Comparison of ENCODE assay signal across 10 mouse cellular contexts in the genomic region with DNA sequence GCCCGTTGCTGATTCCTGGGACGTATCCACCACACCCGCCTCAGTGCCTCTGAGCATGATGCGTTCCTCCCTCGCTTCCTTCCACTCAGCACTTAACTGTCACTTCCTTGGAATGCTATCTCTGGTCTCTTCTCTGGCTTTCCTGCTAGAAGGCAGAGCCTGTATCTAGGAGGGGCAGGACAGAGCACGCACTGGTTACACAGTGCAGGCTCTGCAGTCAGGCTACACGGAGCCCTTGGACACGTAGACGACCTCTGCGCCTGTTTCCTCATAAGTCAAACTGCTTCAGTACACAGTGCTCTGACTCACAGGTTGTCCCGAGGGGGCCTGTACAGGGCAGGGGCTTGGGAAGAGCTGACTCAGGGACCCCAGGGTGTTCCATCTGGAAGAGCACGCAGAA. TPM values are rescaled to one million over a fixed set of nuclear protein-coding genes. Genes with fewer than 3 reads are reported as not detected.
DNase-seq lines count a peak whose midpoint lies in the region; ATAC-seq and TF ChIP-seq lines count a peak whose summit lies in the region.
"Had no signal": no experiment of that assay in that cellular context is flagged by ENCODE, and none has a peak within 500 bp of the region (broad histone marks: within the 10 kb centered on the region; RNA-seq: fewer than 3 reads in every experiment).

No protein-coding gene starts in this region.

- no peaks in the 10 kb centered on the region for H3K27me3 ChIP-seq in hindbrain, embryonic 12.5 days
- H3K27me3 ChIP-seq: embryonic facial prominence, embryonic 12.5 days had no signal

- no peak overlapping the region for H3K4me2 ChIP-seq in hindbrain, embryonic 12.5 days (replicated peaks)
- H3K4me2 ChIP-seq: embryonic facial prominence, embryonic 12.5 days had no signal

- WGBS in lung, adult 2 months: 39% methylated on average over 12 of the region's 12 CpGs
- WGBS in hindbrain, embryonic 12.5 days: 91% methylated on average over 12 of the region's 12 CpGs

- H3K4me1 ChIP-seq in lung, adult 2 months (ENCODE audit: control insufficient read depth, insufficient read depth, low read length): peaks cover 21% of the 10 kb centered on the region
- peaks cover 47% of the 10 kb centered on the region for H3K4me1 ChIP-seq in hindbrain, embryonic 12.5 days

- H3K27ac ChIP-seq in hindbrain, embryonic 12.5 days: no peak overlapping the region
- H3K27ac ChIP-seq: embryonic facial prominence, embryonic 12.5 days had no signal

- no peak for TF ChIP-seq CTCF in lung, adult 2 months (IDR thresholded peaks at IDR 0.05; ENCODE audit: insufficient read depth, low read length)

- peaks cover 50% of the 10 kb centered on the region for H3K36me3 ChIP-seq in hindbrain, embryonic 12.5 days

- no peaks in the 10 kb centered on the region for H3K9me3 ChIP-seq in hindbrain, embryonic 12.5 days (replicated peaks)
- H3K9me3 ChIP-seq: embryonic facial prominence, embryonic 12.5 days had no signal

- intact Hi-C loops in gastrocnemius, postnatal 14 days (cut with DNase I; ENCODE audit: low total_unique reads): no loop called here

- TF ChIP-seq POLR2A in lung, adult 2 months (IDR thresholded peaks at IDR 0.05; ENCODE audit: borderline replicate concordance, extremely low read depth, low read depth, low read length): peak; percentile 47; the same call in 1 of the 2 replicates

- peak; percentile 34 for DNase-seq in gastrocnemius, postnatal 14 days
- no peak for DNase-seq in gastrocnemius, postnatal 25 days
- peak; percentile 61 to 68 for DNase-seq in urinary bladder, adult 18-20 months (ENCODE audit: low spot score in 2 of 2)
- DNase-seq in urinary bladder, postnatal 10 days (ENCODE audit: low spot score): no peak
- no peak for DNase-seq in lung, adult 2 months
- peak; percentile 67 for DNase-seq in yolk sac, embryonic 10.5 days (ENCODE audit: low spot score)
- no peak for DNase-seq in T-cell, adult 2 months (ENCODE audit: low spot score)
- DNase-seq: thymus, postnatal 14 days had no signal

- no peak overlapping the region for H3K4me3 ChIP-seq in lung, adult 2 months (replicated peaks; ENCODE audit: extremely low read depth, low read depth, low read length)
- no peak overlapping the region for H3K4me3 ChIP-seq in hindbrain, embryonic 12.5 days
- H3K4me3 ChIP-seq: embryonic facial prominence, embryonic 12.5 days had no signal

- no peak overlapping the region for H3K9ac ChIP-seq in hindbrain, embryonic 12.5 days
- H3K9ac ChIP-seq: embryonic facial prominence, embryonic 12.5 days had no signal

- no peak for ATAC-seq in hindbrain, embryonic 12.5 days (ENCODE audit: low FRiP score)

RNA-seq across cellular contexts. Expression of gene Limk1, which starts 8.2 kb away (rescaled TPM):
- total RNA-seq in gastrocnemius, postnatal 14 days (2021): 1 to 10 TPM; 5.5 to 7.2 TPM
- total RNA-seq in gastrocnemius, postnatal 25 days (2021): 1 to 10 TPM; 2.7 to 2.8 TPM
- polyA plus RNA-seq in lung, adult 2 months (2012; rRNA removed): 29.6 and 31.1 TPM in 2 replicates
- 19.5 and 20.9 TPM in 2 replicates for polyA plus RNA-seq in hindbrain, embryonic 12.5 days (2016; fragmentation: Nextera tagmentation; extraction: Ambion mirVana)

RNA-seq across cellular contexts. Expression of gene Eif4h, which starts 40.9 kb away (rescaled TPM):
- total RNA-seq in gastrocnemius, postnatal 14 days (2021): 100 to 1,000 TPM; 110 to 114 TPM
- total RNA-seq in gastrocnemius, postnatal 25 days (2021): 10 to 100 TPM; 85.7 to 97.7 TPM
- polyA plus RNA-seq in lung, adult 2 months (2012; rRNA removed): 243 and 280 TPM in 2 replicates
- polyA plus RNA-seq in hindbrain, embryonic 12.5 days (2016; fragmentation: Nextera tagmentation; extraction: Ambion mirVana): 397 and 418 TPM in 2 replicates

Comparison
In these comparisons a context has a peak if more than half of its experiments do, and no peak if none do; other contexts are left out.
1. DNase-seq: peak in gastrocnemius, postnatal 14 days (single experiment), urinary bladder, adult 18-20 months (2 of 2) and yolk sac, embryonic 10.5 days (single experiment); none in gastrocnemius, postnatal 25 days (single experiment), urinary bladder, postnatal 10 days (single experiment), lung, adult 2 months (single experiment) and T-cell, adult 2 months (single experiment).